Mouse (Mus musculus) liver, embryonic 14.5 days (tissue): ENCODE data around the gene Lrfn2. TPM values are rescaled to one million over a fixed set of nuclear protein-coding genes. Genes with fewer than 3 reads are reported as not detected.

ENCODE experiments used
- ATAC-seq: fragments of 200-750 bp; cut with Nextera tagmentation; 2 replicates; pipeline ENCODE4 v1.8.0; 2017; ENCODE audit warnings: moderate number of reproducible peaks, mild to moderate bottlenecking, moderate library complexity; ENCODE audit not compliant: insufficient read depth
- DNase-seq, 3 experiments: peaks; one replicate each; pipeline ENCODE4 v3.0.0-alpha.2; 2012 to 2013; ENCODE audit warnings: low read depth in 3 of 3, low spot score in 3 of 3
- H3K27ac ChIP-seq: fragments of 300-500 bp; sonication (generic); 2 replicates; pipeline ENCODE4 v1.5.1; 2014; ENCODE audit warnings: moderate library complexity, mild to moderate bottlenecking, control low read depth, inconsistent platforms
- H3K27me3 ChIP-seq: fragments of 300-500 bp; sonication (generic); 2 replicates; pipeline ENCODE4 v1.6.1; 2014; ENCODE audit warnings: mild to moderate bottlenecking, low read length, moderate library complexity; ENCODE audit not compliant: control insufficient read depth, insufficient read depth
- H3K36me3 ChIP-seq: fragments of 300-500 bp; sonication (generic); replicated peaks from 2 replicates; pipeline ENCODE4 v1.6.1; 2014; ENCODE audit warnings: low read depth; ENCODE audit not compliant: control insufficient read depth, insufficient read depth
- H3K4me1 ChIP-seq, 2 experiments: fragments of 200-500 bp in 1 of 2; fragments of 300-500 bp in 1 of 2; sonication (generic) in 1 of 2; replicated peaks; 2 replicates each; pipeline ENCODE4 v1.6.1; 2012 to 2014; ENCODE audit warnings: antibody characterized with exemption in 1 of 2, inconsistent platforms in 1 of 2, low read length in 1 of 2; ENCODE audit not compliant: control insufficient read depth in 2 of 2, insufficient read depth in 2 of 2
- H3K4me2 ChIP-seq: fragments of 300-500 bp; sonication (generic); 2 replicates; pipeline ENCODE4 v1.6.1; 2014; ENCODE audit warnings: low read depth, mild to moderate bottlenecking, control low read depth, moderate library complexity
- H3K4me3 ChIP-seq, 2 experiments: fragments of 200-500 bp in 1 of 2; fragments of 300-500 bp in 1 of 2; sonication (generic) in 1 of 2; 2 replicates each; pipeline ENCODE4 v1.5.1; 2012 to 2014; ENCODE audit warnings: low read depth in 2 of 2, low read length in 2 of 2, mild to moderate bottlenecking in 2 of 2, control low read depth in 1 of 2, inconsistent platforms in 1 of 2, moderate library complexity in 1 of 2; ENCODE audit not compliant: insufficient read depth in 1 of 2
- H3K9ac ChIP-seq: fragments of 300-500 bp; sonication (generic); replicated peaks from 2 replicates; pipeline ENCODE4 v1.6.1; 2014; ENCODE audit warnings: mild to moderate bottlenecking, control low read depth, moderate library complexity
- H3K9me3 ChIP-seq: fragments of 300-500 bp; sonication (generic); 2 replicates; pipeline ENCODE4 v1.6.1; 2016; ENCODE audit warnings: low read length, mixed read lengths; ENCODE audit not compliant: control insufficient read depth
- CTCF ChIP-seq: IDR thresholded peaks from 2 replicates; pipeline ENCODE4 v1.5.1; 2016; ENCODE audit warnings: antibody characterized with exemption, low read depth, control low read depth
- EP300 ChIP-seq: IDR thresholded peaks from 2 replicates; pipeline ENCODE4 v1.6.1; 2016; ENCODE audit warnings: antibody characterized with exemption, low read depth
- WGBS: fragments of 180-500 bp; shearing (Covaris S2); extraction: QIAGEN DNeasy Blood & Tissue Kit; methylation state at CpG from one replicate; pipeline ENCODE4 v1.1.7; 2014; ENCODE audit not compliant: insufficient replicate concordance; 5-methylcytosine and 5-hydroxymethylcytosine counted together
- polyA plus RNA-seq, 2 experiments: library from polyadenylated mRNA; depleted of rRNA in 1 of 2; stranded (reverse) in 1 of 2; unstranded in 1 of 2; fragments of >200 nt; fragmentation: Nextera tagmentation in 1 of 2; extraction: Ambion mirVana in 1 of 2; gene quantifications; 2 replicates each; pipeline versions ENCODE4 v1.2.1 to v1.2.3; 2012 to 2014

Lrfn2 gene
- polyA plus RNA-seq, 2 experiments = 0.02 TPM; not detected in 1

DNA sequence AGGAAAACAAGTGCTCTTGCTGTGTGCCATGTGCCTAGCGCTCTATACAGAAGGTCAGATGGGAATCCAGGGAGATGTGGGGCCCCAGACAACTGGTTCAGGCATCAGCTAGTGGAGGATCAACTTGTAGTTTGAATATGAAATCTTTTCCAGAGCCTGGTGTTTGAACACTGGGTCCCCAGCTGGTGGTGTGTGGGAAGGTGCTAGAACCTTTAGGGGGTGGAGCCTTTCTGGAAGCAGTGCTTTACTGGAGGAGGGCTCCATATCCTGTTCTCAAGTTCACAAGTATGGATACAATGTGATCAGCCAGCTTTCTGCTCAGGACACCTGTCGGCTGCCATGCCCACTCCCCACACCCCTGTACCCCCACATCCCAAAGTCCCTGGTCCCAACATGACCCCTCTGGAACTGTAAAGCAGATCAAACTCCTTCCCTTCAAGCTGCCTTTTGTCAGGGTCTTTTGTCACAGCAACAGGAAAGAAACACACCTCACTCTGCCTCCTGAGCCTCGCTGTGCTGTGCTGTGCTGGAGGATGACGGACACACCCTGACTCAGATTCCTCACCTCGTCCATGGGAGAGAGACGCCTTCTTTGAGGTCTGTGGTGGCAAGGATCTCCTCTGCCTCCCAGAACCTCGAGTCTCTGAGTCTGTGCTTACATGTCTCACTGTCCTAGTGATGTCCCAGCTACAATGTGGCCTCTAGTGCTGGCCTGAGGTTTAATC is 81.9 kb downstream of the Lrfn2 start:
- Histone ChIP-seq H3K9ac (no peak overlapping the region), H3K4me1 (no peaks in the 10 kb centered on the region), H3K36me3 (no peaks in the 10 kb centered on the region), H3K9me3 (no peaks in the 10 kb centered on the region), H3K4me2 (no peak overlapping the region), H3K27me3 (no peaks in the 10 kb centered on the region), H3K27ac (no peak overlapping the region), H3K4me3 (no peak overlapping the region)
- no peak for TF ChIP-seq CTCF
- no peak for TF ChIP-seq EP300
- no peak for ATAC-seq
- WGBS = 46% methylated on average over 7 of the region's 7 CpGs
- no peak for DNase-seq

DNA sequence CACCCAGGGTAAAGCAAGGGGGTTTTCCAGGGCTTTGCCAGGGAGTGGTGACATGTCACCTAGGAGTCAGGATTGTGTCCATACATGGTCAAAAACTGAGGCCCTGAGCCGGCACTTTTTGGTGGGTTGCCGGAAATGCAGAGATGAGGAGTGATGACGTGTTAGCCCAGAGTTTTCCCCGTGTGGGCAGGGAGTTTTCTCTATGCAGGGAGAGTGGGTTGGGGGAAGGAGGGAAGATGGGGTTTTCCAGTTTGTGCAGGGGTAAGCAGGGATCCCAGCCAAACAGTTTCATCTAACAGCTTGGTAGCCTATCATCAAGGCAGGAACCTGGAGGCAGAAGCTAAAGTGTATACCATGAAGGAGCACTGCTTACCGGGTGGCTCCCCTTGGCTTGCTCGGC is 83.2 kb downstream of the Lrfn2 start:
- 71% methylated on average over 6 of the region's 6 CpGs for WGBS

DNA sequence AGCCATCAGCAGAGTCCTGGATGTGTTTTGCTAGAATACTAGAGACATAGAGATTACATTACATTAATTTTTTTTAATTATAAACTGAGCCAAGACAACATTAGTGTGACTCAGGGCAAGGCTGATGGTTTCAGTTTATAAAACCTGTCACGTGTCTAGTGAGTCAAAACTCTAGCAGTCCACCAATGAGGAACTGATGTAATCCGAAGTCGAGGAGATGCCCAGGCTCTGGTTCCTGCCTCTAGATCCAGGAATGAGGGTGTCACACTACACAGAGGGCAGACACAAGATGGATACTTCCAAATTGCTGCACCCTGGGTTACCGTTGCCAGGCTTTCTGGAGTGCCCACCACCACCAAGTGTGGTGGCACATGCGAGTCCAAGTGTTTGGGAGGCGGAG is 84.0 kb downstream of the Lrfn2 start:
- Histone ChIP-seq H3K4me3 (no peak overlapping the region), H3K9me3 (no peaks in the 10 kb centered on the region), H3K9ac (no peak overlapping the region), H3K36me3 (no peaks in the 10 kb centered on the region), H3K4me2 (no peak overlapping the region), H3K4me1 (no peaks in the 10 kb centered on the region), H3K27me3 (no peaks in the 10 kb centered on the region), H3K27ac (no peak overlapping the region)
- no peak for TF ChIP-seq EP300
- TF ChIP-seq CTCF = no peak
- 55% methylated on average over 6 of the region's 6 CpGs for WGBS
- ATAC-seq (no peak), DNase-seq (no peak)

More for the DNA sequence above, 83.2 kb downstream of the Lrfn2 start:
- TF ChIP-seq CTCF (no peak), EP300 (no peak)
- ATAC-seq (no peak), DNase-seq (no peak)
- no peak overlapping the region for H3K4me3 ChIP-seq
- no peak overlapping the region for H3K27ac ChIP-seq
- no peak overlapping the region for H3K9ac ChIP-seq
- no peak overlapping the region for H3K4me2 ChIP-seq
- H3K36me3 ChIP-seq = no peaks in the 10 kb centered on the region
- no peaks in the 10 kb centered on the region for H3K4me1 ChIP-seq
- H3K27me3 ChIP-seq = no peaks in the 10 kb centered on the region
- H3K9me3 ChIP-seq = no peaks in the 10 kb centered on the region

DNA sequence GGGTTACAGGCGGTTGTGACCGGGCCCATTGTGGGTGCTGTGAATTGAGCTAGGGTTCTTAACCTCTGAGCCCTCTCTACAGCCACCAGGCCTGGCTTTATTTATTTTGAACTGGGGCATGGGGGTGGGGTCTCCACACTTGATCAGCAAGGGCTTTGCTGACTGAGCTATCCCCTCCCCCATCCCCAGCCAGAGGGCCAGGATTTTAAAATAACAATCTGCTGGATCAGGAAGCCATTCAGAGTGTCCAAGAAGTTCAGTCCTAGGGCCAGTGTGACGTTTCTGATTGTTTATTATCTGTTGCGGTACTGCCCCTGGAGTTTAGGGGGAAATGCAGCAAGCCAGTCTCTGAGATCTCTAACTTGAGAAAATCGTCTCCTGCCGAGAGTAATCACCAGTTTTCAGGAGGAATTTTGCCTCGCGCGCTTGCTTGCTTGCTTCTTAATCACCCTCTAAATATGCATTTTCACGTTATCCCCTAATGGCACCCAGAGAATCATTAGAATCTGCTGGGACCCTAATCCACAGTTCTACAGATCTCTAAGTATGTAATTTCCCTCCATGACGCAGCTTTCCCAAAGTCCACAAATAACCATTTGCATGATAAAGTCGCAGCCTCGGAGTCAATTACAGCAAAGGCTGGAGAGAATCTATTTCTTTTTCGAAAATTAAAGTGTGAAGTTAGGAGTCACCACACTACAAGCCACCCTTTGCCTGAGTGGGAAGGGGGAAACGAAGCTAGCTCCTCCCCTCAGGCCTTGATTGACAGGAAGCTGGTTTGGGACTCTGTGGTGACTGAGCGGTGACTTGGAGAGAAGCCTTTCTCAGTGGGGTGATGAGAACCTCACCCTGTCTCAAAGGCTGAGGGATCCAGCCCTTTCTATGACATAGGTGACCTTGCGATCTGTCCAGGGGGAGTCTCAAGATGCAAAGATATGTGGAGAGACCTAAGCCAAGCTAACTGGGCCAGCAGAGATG is 85.5 kb downstream of the Lrfn2 start:
- H3K4me1 ChIP-seq = no peaks in the 10 kb centered on the region
- TF ChIP-seq EP300 (no peak), CTCF (no peak)
- DNase-seq (no peak), ATAC-seq (no peak)
- no peak overlapping the region for H3K4me3 ChIP-seq
- no peak overlapping the region for H3K9ac ChIP-seq
- no peaks in the 10 kb centered on the region for H3K27me3 ChIP-seq
- no peak overlapping the region for H3K27ac ChIP-seq
- no peak overlapping the region for H3K4me2 ChIP-seq
- 46% methylated on average over 17 of the region's 17 CpGs for WGBS
- H3K36me3 ChIP-seq = no peaks in the 10 kb centered on the region
- no peaks in the 10 kb centered on the region for H3K9me3 ChIP-seq
